Mouse (Mus musculus) G1E (cell line): ENCODE data around the gene B430306N03Rik. TPM values are rescaled to one million over a fixed set of nuclear protein-coding genes. Genes with fewer than 3 reads are reported as not detected.

Experiments used
- ATAC-seq: 2 replicates; pipeline ENCODE4 v1.8.0; 2016; ENCODE audit warnings: mild to moderate bottlenecking; ENCODE audit not compliant: insufficient number of reproducible peaks, poor library complexity, low FRiP score, severe bottlenecking; ENCODE audit errors: extremely low read depth
- DNase-seq: peaks from one replicate; pipeline ENCODE4 v3.0.0; 2012; ENCODE audit warnings: low spot score
- H3K27me3 ChIP-seq: 2 replicates; pipeline ENCODE4 v1.6.1; 2012; ENCODE audit warnings: mild to moderate bottlenecking, low read length, inconsistent platforms; ENCODE audit not compliant: insufficient read depth
- H3K36me3 ChIP-seq: replicated peaks from 2 replicates; pipeline ENCODE3; 2012; ENCODE audit warnings: mild to moderate bottlenecking, inconsistent platforms
- H3K4me1 ChIP-seq: 2 replicates; pipeline ENCODE4 v1.6.1; 2012; ENCODE audit warnings: low read depth, low read length, inconsistent platforms, mixed read lengths; ENCODE audit not compliant: insufficient read depth
- H3K4me3 ChIP-seq: 2 replicates; pipeline ENCODE4 v1.5.1; 2012; ENCODE audit warnings: low read depth, mild to moderate bottlenecking, inconsistent platforms, low read length, moderate library complexity, mixed read lengths
- H3K9me3 ChIP-seq: replicated peaks from 2 replicates; pipeline ENCODE4 v1.6.1; 2012; ENCODE audit warnings: inconsistent platforms
- CTCF ChIP-seq: IDR thresholded peaks from 2 replicates; pipeline ENCODE4 v1.5.1; 2012; ENCODE audit warnings: low read depth, low read length, inconsistent platforms, mixed read lengths
- GATA1 ChIP-seq: IDR thresholded peaks from 2 replicates; pipeline ENCODE4 v1.6.1; 2012; ENCODE audit warnings: borderline replicate concordance, low read length, inconsistent platforms, mixed read lengths
- GATA2 ChIP-seq: IDR thresholded peaks from 2 replicates; pipeline ENCODE4 v1.6.1; 2012; ENCODE audit warnings: low read depth, low read length, inconsistent platforms, borderline replicate concordance
- POLR2AphosphoS5 ChIP-seq: IDR thresholded peaks from 2 replicates; pipeline ENCODE4 v1.6.1; 2012; ENCODE audit warnings: low read depth, low read length, inconsistent platforms; ENCODE audit not compliant: insufficient replicate concordance
- TAL1 ChIP-seq: conservative IDR thresholded peaks from 2 replicates; pipeline ENCODE4 v1.6.1; 2012; ENCODE audit warnings: low read depth, low read length, inconsistent platforms, mixed read lengths
- polyA plus RNA-seq: library from polyadenylated mRNA; stranded (reverse); fragments of >175 nt; gene quantifications from 2 replicates; pipeline ENCODE4 v1.2.3, GENCODE M21; 2012
- total RNA-seq, 2 experiments: library from RNA; stranded (forward) in 1 of 2; stranded (reverse) in 1 of 2; fragments of 200-1000 nt in 1 of 2; fragments of >200 nt in 1 of 2; fragmentation: Nextera tagmentation in 1 of 2; gene quantifications; 2 replicates each; pipeline ENCODE4 v1.2.3; 2014 to 2017

B430306N03Rik gene
- total and polyA plus RNA-seq, 3 experiments: 0.20 to 1.7 (median 0.93) TPM

GRCm38 (mm10) chr17:48281739-48282085, 34.2 kb upstream of the B430306N03Rik start:
- Histone ChIP-seq H3K36me3 (no peaks in the 10 kb centered on the region), H3K4me3 (no peak overlapping the region), H3K4me1 (peaks cover 45% of the 10 kb centered on the region), H3K27me3 (no peaks in the 10 kb centered on the region), H3K9me3 (no peaks in the 10 kb centered on the region)
- no peak for ATAC-seq
- no peak for DNase-seq
- TF ChIP-seq GATA1 (no peak), CTCF (no peak), GATA2 (no peak), TAL1 (no peak), POLR2AphosphoS5 (no peak)

- no peaks in the 10 kb centered on the region for H3K27me3 ChIP-seq
- TF ChIP-seq CTCF (0 out of 2 replicates have a peak, but pooled peaks have one; percentile 20), GATA2 (no peak), GATA1 (no peak), POLR2AphosphoS5 (no peak), TAL1 (no peak)
- H3K36me3 ChIP-seq: no peaks in the 10 kb centered on the region
- DNase-seq (no peak), ATAC-seq (peak; percentile 66)
- no peak overlapping the region for H3K4me3 ChIP-seq
- H3K4me1 ChIP-seq: peaks cover 25% of the 10 kb centered on the region
- 0 out of 2 replicates have a peak, but pooled peaks cover 4% of the 10 kb centered on the region for H3K9me3 ChIP-seq
Observed at GRCm38 (mm10) chr17:48286765-48287164, 29.2 kb upstream of the B430306N03Rik start.

GRCm38 (mm10) chr17:48287276-48287675, 28.7 kb upstream of the B430306N03Rik start:
- Histone ChIP-seq H3K9me3 (0 out of 2 replicates have a peak, but pooled peaks cover 4% of the 10 kb centered on the region), H3K4me1 (peaks cover 23% of the 10 kb centered on the region), H3K27me3 (no peaks in the 10 kb centered on the region), H3K36me3 (no peaks in the 10 kb centered on the region), H3K4me3 (no peak overlapping the region)
- ATAC-seq (no peak), DNase-seq (no peak)
- TF ChIP-seq GATA2 (no peak), POLR2AphosphoS5 (no peak), GATA1 (no peak), CTCF (no peak), TAL1 (no peak)

GRCm38 (mm10) chr17:48293500-48294194, 22.3 kb upstream of the B430306N03Rik start:
- H3K36me3 ChIP-seq: no peaks in the 10 kb centered on the region
- H3K4me3 ChIP-seq: peak overlapping the region; percentile 30; the same call in 1 of the 2 replicates
- no peaks in the 10 kb centered on the region for H3K27me3 ChIP-seq
- 0 out of 2 replicates have a peak, but pooled peaks cover 2% of the 10 kb centered on the region for H3K9me3 ChIP-seq
- TF ChIP-seq TAL1 (no peak), CTCF (no peak), GATA1 (no peak), GATA2 (no peak), POLR2AphosphoS5 (no peak)
- peak; percentile 46; the same call in 1 of the 2 replicates for ATAC-seq
- peaks cover 58% of the 10 kb centered on the region for H3K4me1 ChIP-seq
- DNase-seq: no peak

- Histone ChIP-seq H3K36me3 (peaks cover 30% of the 10 kb centered on the region), H3K4me1 (peaks cover 81% of the 10 kb centered on the region), H3K9me3 (no peaks in the 10 kb centered on the region), H3K27me3 (no peaks in the 10 kb centered on the region), H3K4me3 (peak within 1 kb of the TSS; percentile 76)
- ATAC-seq: peak; percentile 83
- peak; percentile 84 for DNase-seq
- TF ChIP-seq GATA2 (no peak), TAL1 (peak; percentile 77)
Observed at GRCm38 (mm10) chr17:48299203-48299602, 16.7 kb upstream of the B430306N03Rik start, which contains the start of gene Treml2. Treml2 (plus strand) TSS chr17:48299498.

- Histone ChIP-seq H3K4me3 (peak overlapping the region; percentile 76), H3K4me1 (peaks cover 83% of the 10 kb centered on the region), H3K27me3 (no peaks in the 10 kb centered on the region), H3K36me3 (peaks cover 35% of the 10 kb centered on the region), H3K9me3 (no peaks in the 10 kb centered on the region)
- TF ChIP-seq POLR2AphosphoS5 (no peak), GATA2 (no peak), TAL1 (no peak), CTCF (no peak)
- no peak for DNase-seq
- ATAC-seq: no peak
Observed at GRCm38 (mm10) chr17:48299756-48300155, 16.2 kb upstream of the B430306N03Rik start.

GRCm38 (mm10) chr17:48300199-48300598, 15.7 kb upstream of the B430306N03Rik start:
- Histone ChIP-seq H3K9me3 (no peaks in the 10 kb centered on the region), H3K4me3 (peak overlapping the region; percentile 76), H3K36me3 (peaks cover 39% of the 10 kb centered on the region), H3K4me1 (peaks cover 85% of the 10 kb centered on the region), H3K27me3 (no peaks in the 10 kb centered on the region)
- ATAC-seq (peak; percentile 68), DNase-seq (peak; percentile 78)
- TF ChIP-seq GATA1 (no peak), GATA2 (no peak), CTCF (no peak), TAL1 (no peak), POLR2AphosphoS5 (no peak)
